Mouse (Mus musculus) 3T3-L1 (cell line): ENCODE measurements around the gene Kif1c.
"Not testable (repeated sequence)": the region's sequence is repeated elsewhere in the genome, so short reads cannot be mapped to it uniquely, and the experiment has no call there.

Source experiments
- DNase-seq: peaks from one replicate; pipeline ENCODE4 v3.0.0-alpha.2; 2015; ENCODE audit warnings: low read depth, low spot score

Kif1c gene

GRCm38 (mm10) chr11:70742581-70743459 lies 42.5 kb downstream of the Kif1c start:
- no peak for DNase-seq

DNA sequence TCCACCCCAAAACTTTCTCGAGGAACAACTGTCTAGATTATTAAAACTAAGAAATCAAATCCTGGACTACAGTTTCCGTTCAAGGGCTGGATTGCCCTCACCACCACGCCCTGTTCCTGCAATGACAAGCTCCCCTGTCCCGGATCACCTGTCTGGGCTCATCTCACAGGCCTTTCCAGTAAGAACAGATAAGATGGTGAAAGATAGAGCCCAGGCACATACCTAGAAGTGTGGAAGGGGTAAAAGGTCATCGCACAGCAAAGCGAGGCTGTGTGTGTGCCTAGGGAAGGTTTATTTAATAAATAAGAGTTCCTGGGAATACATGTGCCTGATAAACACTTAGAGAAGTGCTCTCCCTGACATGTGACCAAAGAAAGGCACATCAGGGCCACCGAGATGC lies 45.3 kb downstream of the Kif1c start:
- DNase-seq: no peak

DNA sequence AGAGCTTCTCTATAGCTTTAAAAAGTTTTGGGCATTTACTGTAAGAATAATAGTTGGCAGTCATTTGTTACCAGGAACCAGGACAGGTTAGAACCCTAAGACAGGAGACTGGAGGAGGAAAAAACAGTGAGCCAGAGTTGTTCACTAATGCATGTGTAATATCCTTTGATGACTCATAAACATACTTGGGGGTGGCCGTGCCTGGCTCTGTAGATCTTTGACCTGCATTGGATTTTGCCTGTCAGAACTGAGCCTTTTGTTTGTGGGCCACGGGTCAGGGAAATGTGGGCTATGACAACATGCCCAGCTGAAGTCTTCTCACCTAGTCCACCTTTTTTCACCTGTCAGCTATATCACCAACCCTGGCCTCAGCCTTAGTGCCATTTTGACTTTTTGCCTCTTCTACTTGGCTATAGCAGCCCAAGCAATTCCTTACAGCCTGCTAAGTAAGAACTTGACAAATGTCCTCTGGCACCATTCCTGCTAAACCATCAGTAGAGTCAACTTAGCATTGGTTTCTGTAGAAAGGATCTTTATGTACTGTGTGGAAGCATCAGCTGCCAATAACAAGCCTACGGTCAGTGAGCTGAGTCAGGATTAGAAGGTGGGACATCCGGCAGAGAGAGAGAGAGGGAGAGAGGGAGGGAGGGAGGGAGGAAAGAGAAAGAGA lies 47.7 kb downstream of the Kif1c start:
- DNase-seq: peak; percentile 72

DNA sequence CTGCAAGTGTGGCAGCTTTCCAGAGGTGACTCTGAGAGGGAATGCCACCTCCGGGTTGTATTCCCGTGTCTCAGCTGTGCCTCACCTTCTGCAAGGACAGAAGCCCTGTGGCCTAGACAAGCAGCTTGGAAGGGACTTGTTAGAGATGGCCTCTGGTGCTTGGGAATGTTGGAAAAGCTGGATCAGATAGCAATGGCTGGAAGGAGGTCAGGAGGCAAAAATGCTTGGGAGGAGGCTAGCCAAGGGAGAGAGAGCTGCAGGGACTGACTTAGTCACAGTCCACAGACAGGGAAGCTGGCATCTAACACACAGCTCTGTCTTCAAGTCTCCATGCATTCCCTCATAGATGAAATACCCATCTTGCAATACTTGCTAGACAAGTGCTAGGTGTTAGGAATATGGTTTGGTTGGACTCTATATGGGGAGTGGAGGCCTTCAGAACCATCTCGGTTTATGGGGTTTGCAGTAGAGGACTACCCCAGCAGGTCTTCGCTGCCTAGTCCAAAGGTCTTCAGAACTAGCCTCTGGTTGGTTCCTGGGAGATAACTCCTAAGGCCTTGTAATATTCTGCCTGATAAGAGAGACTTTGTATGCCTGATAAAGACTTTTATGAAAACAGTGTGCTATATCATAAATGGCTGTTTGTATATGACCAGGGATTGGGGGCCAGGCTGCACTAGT lies 52.1 kb downstream of the Kif1c start:
- no peak for DNase-seq

DNA sequence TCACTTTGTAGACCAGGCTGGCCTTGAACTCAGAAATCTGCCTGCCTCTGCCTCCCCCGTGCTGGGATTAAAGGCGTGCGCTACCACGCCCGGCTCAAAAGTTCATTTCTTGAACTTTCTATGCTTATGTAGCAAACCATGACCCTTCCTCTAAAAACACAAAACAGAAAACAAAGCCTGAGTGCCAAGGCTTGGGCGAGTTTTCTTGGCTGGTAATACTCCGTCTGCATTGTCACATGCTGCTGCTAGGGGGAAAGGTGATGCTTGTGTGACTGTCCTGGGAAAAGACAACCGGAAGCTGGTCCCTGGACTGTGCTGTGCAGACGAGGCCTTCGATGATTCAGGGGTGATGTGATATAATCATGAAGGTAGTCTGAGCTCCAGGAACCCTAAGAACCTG lies 52.8 kb downstream of the Kif1c start:
- DNase-seq: no peak

DNA sequence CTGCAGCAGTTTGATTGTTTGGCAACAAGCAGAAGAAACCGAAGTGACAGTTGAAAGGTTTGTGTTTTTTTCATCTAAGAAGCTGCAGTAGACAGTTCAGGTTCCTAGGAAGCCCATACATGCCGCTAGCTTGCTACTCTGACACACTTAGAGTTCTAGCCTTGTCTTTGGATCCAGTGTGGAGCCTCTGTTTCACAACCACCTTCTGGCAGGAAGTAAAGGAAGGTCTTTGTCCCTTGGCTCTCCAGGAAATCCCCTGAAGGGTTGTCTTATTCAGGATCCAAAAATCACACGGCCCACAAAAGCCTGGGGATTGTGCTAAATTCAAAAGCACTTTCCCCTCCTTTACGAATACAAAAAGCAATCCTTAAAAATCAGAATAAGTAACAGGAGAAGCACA lies 54.1 kb downstream of the Kif1c start:
- peak; percentile 19 for DNase-seq

DNA sequence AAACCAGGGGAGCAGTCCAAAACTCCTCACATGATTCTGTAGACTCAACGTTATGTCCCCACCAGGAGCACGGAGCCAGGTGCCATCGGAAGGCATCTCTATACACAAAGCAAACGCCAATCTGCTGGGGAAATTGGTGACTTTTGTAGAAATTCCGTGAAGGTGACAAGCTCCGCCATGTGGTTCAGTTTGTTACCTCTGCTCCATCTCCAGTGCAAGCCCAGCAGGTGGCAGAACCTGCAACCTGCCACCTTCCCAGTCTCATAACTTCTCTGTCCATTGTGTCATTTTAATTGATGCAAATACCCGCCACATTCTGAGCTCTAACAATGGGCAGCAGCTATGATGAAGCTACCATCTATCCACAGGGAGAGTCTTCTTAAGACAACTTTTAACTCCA lies 54.6 kb downstream of the Kif1c start:
- DNase-seq: no peak

DNA sequence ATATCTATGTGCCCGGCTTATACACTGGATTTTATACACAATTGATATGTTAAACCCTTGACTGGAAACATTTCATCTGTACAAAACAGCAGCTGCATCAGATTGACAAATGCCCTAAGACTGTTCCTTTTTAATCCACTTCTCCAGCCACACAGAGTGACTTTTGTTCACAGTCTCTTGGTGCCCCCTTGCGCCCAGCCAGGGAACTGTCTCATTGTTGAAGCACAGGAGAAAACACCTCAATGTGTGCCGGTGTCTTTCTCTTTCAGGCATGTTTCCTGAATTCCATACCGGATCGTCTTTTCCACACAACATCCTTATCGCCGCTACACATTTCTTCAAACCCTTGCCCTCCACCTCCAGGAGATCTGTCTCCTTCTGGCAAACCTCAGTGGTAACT lies 55.3 kb downstream of the Kif1c start:
- DNase-seq: peak; percentile 83

GRCm38 (mm10) chr11:70760446-70760845 lies 60.1 kb downstream of the Kif1c start:
- DNase-seq: not testable (repeated sequence)

GRCm38 (mm10) chr11:70762641-70763040 lies 62.3 kb downstream of the Kif1c start:
- no peak for DNase-seq

GRCm38 (mm10) chr11:70763582-70763935 lies 63.2 kb downstream of the Kif1c start:
- no peak for DNase-seq

DNA sequence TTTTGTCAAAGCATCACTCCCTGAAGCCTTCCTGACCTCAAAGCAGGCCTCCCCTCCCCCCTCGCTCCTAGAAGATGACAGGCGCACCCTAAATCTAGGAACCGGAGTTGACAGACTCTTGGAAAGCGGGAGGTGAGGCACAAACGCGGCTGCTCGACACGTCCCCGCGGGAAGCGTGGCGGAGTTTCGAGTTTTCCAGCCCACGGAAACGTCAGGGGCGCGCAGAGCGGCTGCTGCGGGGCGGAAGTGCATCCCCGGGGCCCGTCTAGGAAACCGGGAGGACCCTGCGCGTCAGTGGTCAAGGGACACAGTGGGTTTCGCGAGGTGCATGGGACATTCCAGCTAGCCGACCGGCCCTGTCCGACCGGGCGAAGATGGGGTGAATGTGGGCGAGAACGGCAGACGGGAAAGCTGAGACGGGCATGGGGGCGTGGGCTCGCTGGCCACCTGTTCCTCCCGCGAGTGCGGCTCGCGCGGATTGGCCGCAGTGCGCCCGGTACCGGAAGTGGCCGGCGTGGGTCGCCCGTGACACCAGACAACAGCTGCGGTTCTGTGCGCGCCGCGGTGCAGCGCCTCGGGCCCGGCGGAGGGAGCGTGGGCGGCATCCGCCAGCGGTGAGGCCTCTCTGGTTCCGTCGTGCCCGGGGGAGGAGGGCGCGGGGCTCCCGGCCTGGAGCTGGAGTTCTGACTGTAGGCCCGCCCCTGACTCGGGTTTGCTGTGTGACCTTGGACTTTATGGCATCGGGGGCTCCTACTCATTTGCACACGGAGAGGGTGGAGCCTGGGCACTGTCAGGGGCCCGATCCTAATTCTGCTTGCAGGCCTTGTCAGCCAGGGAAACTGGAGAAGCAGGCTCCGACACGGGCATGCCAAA lies 63.8 kb downstream of the Kif1c start, which contains the start of gene Zfp3:
TSS of gene Zfp3 (plus strand) at position 274 of the 873 bp plus-strand sequence.
- peak; percentile 32 for DNase-seq

GRCm38 (mm10) chr11:70765776-70766445 lies 65.6 kb downstream of the Kif1c start:
- DNase-seq: no peak

- no peak for DNase-seq
These were observed 70.5 kb downstream of the Kif1c start for GRCm38 (mm10) chr11:70770804-70771203.

GRCm38 (mm10) chr11:70776830-70777571 lies 76.7 kb downstream of the Kif1c start:
- DNase-seq: peak; percentile 73

GRCm38 (mm10) chr11:70777634-70778033 lies 77.3 kb downstream of the Kif1c start:
- DNase-seq: no peak

- DNase-seq: peak; percentile 78
These were observed 77.7 kb downstream of the Kif1c start for GRCm38 (mm10) chr11:70778058-70778457.
